Mouse (Mus musculus): ENCODE results near the gene Zfyve28. TPM values are rescaled to one million over a fixed set of nuclear protein-coding genes. Genes with fewer than 3 reads are reported as not detected.

Zfyve28 gene
- polyA plus RNA-seq, 1 experiment from 2014 or later = 5.3 TPM

DNA sequence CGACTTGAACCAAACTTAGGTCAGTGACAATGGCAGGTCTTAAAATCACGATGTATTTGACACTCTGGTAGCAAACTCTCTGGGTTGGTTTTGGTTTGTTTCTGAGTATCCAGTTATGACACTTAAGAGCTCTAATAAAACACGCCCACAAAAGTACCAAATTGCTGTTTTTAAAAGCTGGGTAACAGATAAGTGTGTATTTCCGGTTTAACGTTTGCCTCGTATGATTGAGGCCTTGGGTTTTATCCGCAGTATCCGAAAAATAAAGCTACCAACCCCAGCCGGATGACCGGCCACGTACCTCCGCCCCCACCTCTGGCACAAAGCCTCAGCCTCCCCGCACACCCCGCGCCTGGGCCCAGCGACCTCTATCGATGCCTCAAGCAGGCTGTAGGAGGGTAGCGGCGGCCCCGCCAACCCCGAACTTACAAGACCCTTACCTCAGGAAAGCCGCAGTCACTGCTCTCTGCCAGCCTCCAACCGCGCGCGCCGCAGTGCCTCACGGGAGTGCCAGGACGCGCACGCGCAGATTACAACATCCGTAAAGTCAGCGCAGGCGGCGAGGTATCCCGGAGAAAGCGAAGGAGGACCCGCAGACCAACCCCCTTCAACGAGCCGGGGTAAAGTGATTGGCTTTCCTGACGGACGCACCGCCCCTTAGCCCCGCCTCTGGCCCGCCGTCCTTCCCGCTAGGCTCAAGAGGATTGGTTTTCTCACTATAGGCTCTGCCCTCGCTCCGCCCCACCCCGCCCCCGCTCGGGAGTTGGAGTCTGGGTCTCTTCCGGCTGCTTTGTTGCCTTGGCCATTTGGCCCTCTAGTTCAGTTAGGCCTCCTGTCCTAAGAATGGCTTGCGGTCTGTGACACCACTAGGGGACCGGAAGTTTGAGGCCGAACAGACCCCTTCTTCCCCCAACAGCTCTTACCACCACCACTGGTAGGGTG is 119.0 kb downstream of the Zfyve28 start, which contains the start of the genes Poln and Haus3:
Gene Poln (minus strand): TSS at position 499 of the 942 bp plus-strand sequence.
Gene Haus3 (minus strand): TSS at position 578 of the 942 bp plus-strand sequence.
- peaks cover 11% of the 10 kb centered on the region for H3K36me3 ChIP-seq
- under 1% methylated on average over 57 of the region's 57 CpGs for WGBS
- no peaks in the 10 kb centered on the region for H3K27me3 ChIP-seq
- H3K27ac ChIP-seq (replicated peaks) = peak within 1 kb of the TSS; percentile 93
- H3K9ac ChIP-seq (replicated peaks) = peak within 1 kb of the TSS; percentile 87
- H3K4me3 ChIP-seq = peak within 1 kb of the TSS; percentile 86
- H3K9me3 ChIP-seq = no peaks in the 10 kb centered on the region
- peaks cover 35% of the 10 kb centered on the region for H3K4me1 ChIP-seq
- ATAC-seq (replicated peaks) = peak; percentile 100
- H3K4me2 ChIP-seq (replicated peaks) = peak within 1 kb of the TSS; percentile 69

DNA sequence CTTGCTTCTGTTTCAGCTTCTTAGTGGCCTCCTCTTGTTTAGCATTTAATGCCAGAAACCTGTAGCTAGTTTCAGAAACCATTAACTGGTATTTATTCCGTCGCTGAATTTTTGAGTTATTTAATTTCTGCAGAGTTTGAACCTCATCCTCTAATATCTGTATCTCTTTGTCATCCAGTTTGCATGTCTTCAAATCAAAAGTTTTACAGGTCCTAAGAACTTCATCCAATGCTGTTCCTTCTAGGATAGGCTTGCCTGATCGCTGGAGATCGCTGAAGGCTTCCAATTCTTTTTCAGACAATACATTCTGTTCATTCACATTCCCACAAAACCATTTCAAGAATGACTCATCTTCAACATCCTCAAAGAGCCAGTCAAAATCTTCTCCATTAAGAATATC is 120.4 kb downstream of the Zfyve28 start:
- H3K4me1 ChIP-seq = peaks cover 35% of the 10 kb centered on the region
- H3K9me3 ChIP-seq = no peaks in the 10 kb centered on the region
- 0 out of 2 replicates have a peak overlapping the region, but pooled peaks have one; percentile 4 for H3K4me3 ChIP-seq
- no peak for ATAC-seq (replicated peaks)
- no peak overlapping the region for H3K9ac ChIP-seq (replicated peaks)
- peaks cover 6% of the 10 kb centered on the region; the same call in 1 of the 2 replicates for H3K36me3 ChIP-seq
- 85% methylated on average over 4 of the region's 4 CpGs for WGBS
- no peak overlapping the region for H3K4me2 ChIP-seq (replicated peaks)
- no peak overlapping the region for H3K27ac ChIP-seq (replicated peaks)
- no peaks in the 10 kb centered on the region for H3K27me3 ChIP-seq

DNA sequence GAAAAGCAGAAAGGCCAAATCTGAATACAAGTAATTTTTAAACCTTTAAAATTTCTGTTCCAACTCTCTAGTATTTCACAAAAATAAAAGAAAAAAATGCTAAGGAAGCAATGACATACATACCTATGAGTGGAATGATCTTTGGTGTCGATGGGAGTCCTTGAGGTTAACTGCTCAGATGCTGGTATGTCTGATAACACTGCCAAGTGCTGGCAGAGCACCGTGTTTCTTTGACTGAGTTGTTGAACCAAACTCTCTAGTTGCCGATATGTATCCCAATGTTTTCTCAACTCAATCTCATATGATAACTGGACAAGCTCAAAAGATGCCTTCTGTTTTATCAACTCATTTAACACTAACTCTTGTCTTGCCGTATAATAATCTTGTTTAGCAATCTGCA is 122.5 kb downstream of the Zfyve28 start:
- H3K36me3 ChIP-seq = peaks cover 8% of the 10 kb centered on the region; the same call in 1 of the 2 replicates
- H3K27me3 ChIP-seq = no peaks in the 10 kb centered on the region
- no peaks in the 10 kb centered on the region for H3K9me3 ChIP-seq
- no peak overlapping the region for H3K4me2 ChIP-seq (replicated peaks)
- H3K4me3 ChIP-seq = no peak overlapping the region
- 85% methylated on average over 4 of the region's 4 CpGs for WGBS
- no peak overlapping the region for H3K27ac ChIP-seq (replicated peaks)
- H3K9ac ChIP-seq (replicated peaks) = no peak overlapping the region
- no peak for ATAC-seq (replicated peaks)
- peaks cover 35% of the 10 kb centered on the region for H3K4me1 ChIP-seq

DNA sequence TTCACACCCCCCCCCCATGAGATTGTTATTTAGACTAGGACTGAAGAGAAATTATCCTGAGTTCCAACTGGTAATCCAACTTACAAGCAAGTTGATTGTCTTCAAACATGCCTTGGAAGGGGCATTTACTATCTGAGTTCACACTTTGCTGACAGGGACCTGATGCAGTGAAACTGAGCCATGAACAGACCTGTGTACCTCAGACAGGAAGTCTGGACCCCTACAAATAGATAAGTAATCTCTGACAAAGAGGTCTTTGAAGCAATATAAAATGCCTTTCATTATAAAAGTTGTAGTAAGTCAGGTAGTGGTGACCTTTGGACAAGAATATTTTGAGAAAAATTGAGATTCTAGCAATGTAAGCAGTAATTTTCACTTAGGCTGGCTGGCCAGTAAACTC is 139.8 kb downstream of the Zfyve28 start:
- Histone ChIP-seq H3K9ac (replicated peaks) (no peak overlapping the region), H3K9me3 (no peaks in the 10 kb centered on the region)
- no peak for ATAC-seq (replicated peaks)

DNA sequence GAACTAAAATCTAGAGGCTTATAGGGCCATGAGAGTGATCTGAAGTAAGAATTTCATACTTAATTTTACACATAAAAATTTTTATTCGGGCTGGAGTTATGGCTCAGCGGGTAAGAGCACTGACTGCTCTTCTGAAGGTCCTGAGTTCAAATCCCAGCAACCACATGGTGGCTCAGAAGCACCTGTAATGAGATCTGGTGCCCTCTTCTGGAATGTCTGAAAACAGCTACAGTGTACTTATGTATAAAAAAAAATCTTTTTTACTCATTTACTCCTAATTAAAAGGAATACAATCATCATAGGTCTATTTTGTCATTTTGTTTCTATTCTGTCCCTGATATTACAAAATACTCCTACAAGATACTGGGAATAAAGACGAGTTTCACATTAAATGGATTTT is 140.7 kb downstream of the Zfyve28 start:
- Histone ChIP-seq H3K9ac (replicated peaks) (no peak overlapping the region), H3K9me3 (no peaks in the 10 kb centered on the region), H3K27me3 (no peaks in the 10 kb centered on the region), H3K27ac (replicated peaks) (no peak overlapping the region), H3K36me3 (no peaks in the 10 kb centered on the region), H3K4me2 (replicated peaks) (no peak overlapping the region), H3K4me1 (no peaks in the 10 kb centered on the region), H3K4me3 (no peak overlapping the region)
- WGBS = 88% methylated on average over 3 of the region's 3 CpGs
- ATAC-seq (replicated peaks) = no peak

More for the DNA sequence above, 139.8 kb downstream of the Zfyve28 start:
- Histone ChIP-seq H3K27ac (replicated peaks) (no peak overlapping the region), H3K4me1 (no peaks in the 10 kb centered on the region), H3K27me3 (no peaks in the 10 kb centered on the region), H3K36me3 (0 out of 2 replicates have a peak, but pooled peaks cover under 1% of the 10 kb centered on the region), H3K4me3 (no peak overlapping the region), H3K4me2 (replicated peaks) (no peak overlapping the region)

Other genes starting within 250 kb of the Zfyve28 start
- 0.19 and 0.34 TPM in 2 replicates for gene Poln, start 119.0 kb downstream of the Zfyve28 start, polyA plus RNA-seq (2015; fragmentation: Nextera tagmentation; extraction: Ambion mirVana)
- gene Haus3, start 118.9 kb downstream of the Zfyve28 start, polyA plus RNA-seq (2015; fragmentation: Nextera tagmentation; extraction: Ambion mirVana) = 19.1 and 20.9 TPM in 2 replicates
- gene Mxd4, start 100.7 kb downstream of the Zfyve28 start, polyA plus RNA-seq (2015; fragmentation: Nextera tagmentation; extraction: Ambion mirVana) = 40.5 and 44.5 TPM in 2 replicates
- gene Cfap99, start 151 bp upstream of the Zfyve28 start, polyA plus RNA-seq (2015; fragmentation: Nextera tagmentation; extraction: Ambion mirVana) = 0.09 TPM in 1 of 2 replicates, not detected in the other
- gene Rnf4, start 47.8 kb upstream of the Zfyve28 start, polyA plus RNA-seq (2015; fragmentation: Nextera tagmentation; extraction: Ambion mirVana) = 139 and 143 TPM in 2 replicates
- gene Fam193a, start 81.5 kb upstream of the Zfyve28 start, polyA plus RNA-seq (2015; fragmentation: Nextera tagmentation; extraction: Ambion mirVana) = 16.7 and 17.9 TPM in 2 replicates
- gene Tnip2, start 225.5 kb upstream of the Zfyve28 start, polyA plus RNA-seq (2015; fragmentation: Nextera tagmentation; extraction: Ambion mirVana) = 6.4 and 7.0 TPM in 2 replicates
- 21.2 and 24.4 TPM in 2 replicates for gene Sh3bp2, start 237.4 kb upstream of the Zfyve28 start, polyA plus RNA-seq (2015; fragmentation: Nextera tagmentation; extraction: Ambion mirVana)

All from forebrain, embryonic 15.5 days (tissue).